Mouse (Mus musculus) lung, adult 2 months (tissue): Measurements from ENCODE around the gene Grik3.

Experiments
- CTCF ChIP-seq: fragments of 200-500 bp; IDR thresholded peaks from 2 replicates; pipeline ENCODE4 v1.5.1; 2011; ENCODE audit warnings: mild to moderate bottlenecking, low read length, control low read depth; ENCODE audit not compliant: insufficient read depth
- POLR2A ChIP-seq: fragments of 200-500 bp; IDR thresholded peaks from 2 replicates; pipeline ENCODE4 v1.6.1; 2011; ENCODE audit warnings: low read depth, mild to moderate bottlenecking, control low read depth, low read length, borderline replicate concordance; ENCODE audit errors: extremely low read depth

DNA sequence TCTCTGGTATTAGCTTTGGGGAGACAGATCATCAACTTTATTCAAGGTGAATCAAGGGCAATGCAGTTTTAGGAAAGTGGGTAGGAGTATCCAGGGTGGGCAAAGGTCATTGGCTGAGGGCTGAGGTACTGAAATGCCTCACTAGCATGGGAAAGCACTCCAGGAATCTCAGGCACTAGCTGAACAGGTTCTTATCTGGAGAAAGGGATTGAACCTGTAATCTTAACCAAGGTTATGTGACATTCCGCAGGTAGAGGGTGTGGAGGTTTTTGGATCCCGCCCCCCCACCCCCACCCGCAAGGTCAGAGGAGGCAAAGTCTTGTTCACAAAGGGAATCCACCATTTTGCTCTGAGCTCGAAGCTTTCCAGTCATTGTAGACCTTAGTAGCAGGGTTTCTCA is 93.4 kb downstream of the Grik3 start:
- no peak for TF ChIP-seq POLR2A
- no peak for TF ChIP-seq CTCF
